Mouse (Mus musculus) C2C12 (cell line): Measurements from ENCODE around the gene Eed. TPM values are rescaled to one million over a fixed set of nuclear protein-coding genes. Genes with fewer than 3 reads are reported as not detected.
"Not testable (repeated sequence)": the region's sequence is repeated elsewhere in the genome, so short reads cannot be mapped to it uniquely, and the experiment has no call there.

Experiments used
- H3K27me3 ChIP-seq: one replicate; pipeline ENCODE4 v1.6.1; 2011; ENCODE audit not compliant: control insufficient read depth, insufficient read depth, insufficient read length
- H3K36me3 ChIP-seq: one replicate; pipeline ENCODE4 v1.6.1; 2011; ENCODE audit not compliant: control insufficient read depth, insufficient read depth
- H3K4me3 ChIP-seq: one replicate; pipeline ENCODE4 v1.5.1; 2011; ENCODE audit warnings: mild to moderate bottlenecking, control low read depth; ENCODE audit not compliant: poor library complexity, insufficient read depth, severe bottlenecking
- H3K79me2 ChIP-seq: one replicate; pipeline ENCODE4 v1.6.1; 2011; ENCODE audit not compliant: control insufficient read depth, insufficient read depth
- H3K79me3 ChIP-seq: one replicate; pipeline ENCODE4 v1.6.1; 2011; ENCODE audit warnings: low read depth, control low read depth
- H3ac ChIP-seq: one replicate; pipeline ENCODE3; 2011; ENCODE audit warnings: low read depth; ENCODE audit not compliant: control insufficient read depth, insufficient read length
- CEBPB ChIP-seq: IDR thresholded peaks from one replicate; pipeline ENCODE4 v1.6.1; 2011; ENCODE audit warnings: low read depth, mild to moderate bottlenecking, control low read depth, moderate library complexity
- CTCF ChIP-seq: IDR thresholded peaks from one replicate; pipeline ENCODE4 v1.5.1; 2011; ENCODE audit not compliant: control insufficient read depth, insufficient read depth, insufficient read length
- FOSL1 ChIP-seq: IDR thresholded peaks from one replicate; pipeline ENCODE4 v1.8.0; 2011; ENCODE audit warnings: mild to moderate bottlenecking, low read length; ENCODE audit not compliant: poor library complexity, insufficient read depth, severe bottlenecking
- MAX ChIP-seq: IDR thresholded peaks from one replicate; pipeline ENCODE4 v1.6.1; 2011; ENCODE audit warnings: mild to moderate bottlenecking, control low read depth
- MYOD1 ChIP-seq: IDR thresholded peaks from one replicate; pipeline ENCODE4 v1.6.1; 2011; ENCODE audit warnings: low read depth; ENCODE audit not compliant: control insufficient read depth, insufficient read length
- MYOG ChIP-seq: IDR thresholded peaks from one replicate; pipeline ENCODE4 v1.6.1; 2011; ENCODE audit not compliant: control insufficient read depth, insufficient read length; ENCODE audit errors: extremely low read depth
- USF1 ChIP-seq: IDR thresholded peaks from one replicate; pipeline ENCODE4 v1.6.1; 2011; ENCODE audit warnings: low read depth, mild to moderate bottlenecking, control low read depth, moderate library complexity
- polyA plus RNA-seq: library from polyadenylated mRNA; unstranded; fragments of >200 nt; fragmentation: generic; extraction: Trizol; gene quantifications from one replicate; pipeline ENCODE4 v1.2.1, GENCODE M21; 2012; ENCODE audit warnings: missing spikeins

Gene Eed
- polyA plus RNA-seq, 1 experiment, result 34.0 TPM

DNA sequence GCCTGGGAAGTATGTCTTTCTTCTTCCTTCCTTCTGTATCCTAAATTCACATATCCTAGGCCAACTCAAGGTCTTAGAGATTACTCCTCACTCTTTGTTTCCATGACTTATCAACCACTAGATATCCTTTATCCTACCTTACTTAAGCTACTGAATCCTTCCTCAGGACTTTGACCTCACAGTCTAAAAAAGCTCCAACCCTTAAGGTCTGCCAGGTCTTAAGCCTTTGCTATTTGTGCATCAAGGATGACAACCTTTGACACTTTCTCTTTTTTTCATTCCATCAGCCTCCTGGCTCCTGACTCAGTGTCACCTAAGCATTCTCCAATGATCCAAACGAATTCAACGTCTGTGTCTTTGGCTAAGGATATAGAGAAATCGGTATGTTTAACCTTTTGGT, 24.0 kb upstream of the Eed start:
- H3K79me2 ChIP-seq, result no peaks in the 10 kb centered on the region

DNA sequence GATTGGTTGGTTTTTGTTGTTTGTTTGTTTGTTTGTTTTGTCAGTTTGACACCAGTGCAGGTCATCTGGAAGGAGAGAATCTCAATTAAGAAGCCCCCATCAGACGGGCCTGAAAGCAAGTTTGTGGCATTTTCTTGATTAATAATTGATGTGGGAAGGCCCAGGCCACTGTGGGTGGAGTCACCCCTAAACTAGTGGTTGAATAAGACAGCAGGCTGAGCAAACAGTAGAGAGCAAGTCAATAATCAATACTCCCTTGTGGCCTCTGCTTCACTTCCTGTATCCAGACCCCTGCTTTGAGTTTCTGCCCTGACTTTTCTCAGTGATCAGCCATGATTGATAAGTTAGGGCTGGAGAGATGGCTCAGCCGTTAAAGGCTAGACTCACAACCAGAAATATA, 21.6 kb upstream of the Eed start:
- TF ChIP-seq MYOG, result no peak
- TF ChIP-seq USF1, result no peak
- TF ChIP-seq CTCF, result no peak
- no peak for TF ChIP-seq FOSL1
- no peak for TF ChIP-seq MAX
- no peak for TF ChIP-seq CEBPB
- no peak for TF ChIP-seq MYOD1
- Histone ChIP-seq H3K27me3 (no peaks in the 10 kb centered on the region), H3K4me3 (no peak overlapping the region), H3K79me3 (no peaks in the 10 kb centered on the region), H3K79me2 (no peaks in the 10 kb centered on the region), H3K36me3 (no peaks in the 10 kb centered on the region), H3ac (no peak overlapping the region)

More for the DNA sequence above, 24.0 kb upstream of the Eed start:
- Histone ChIP-seq H3K4me3 (no peak overlapping the region), H3K79me3 (no peaks in the 10 kb centered on the region), H3ac (no peak overlapping the region), H3K27me3 (no peaks in the 10 kb centered on the region), H3K36me3 (no peaks in the 10 kb centered on the region)
- TF ChIP-seq CTCF (no peak), CEBPB (no peak), FOSL1 (no peak), MYOD1 (no peak), MYOG (no peak), MAX (no peak)

- H3K79me2 ChIP-seq, result no peaks in the 10 kb centered on the region
- no peak overlapping the region for H3K4me3 ChIP-seq
- H3K79me3 ChIP-seq, result no peaks in the 10 kb centered on the region
- H3K27me3 ChIP-seq, result no peaks in the 10 kb centered on the region
- H3ac ChIP-seq, result no peak overlapping the region
- no peaks in the 10 kb centered on the region for H3K36me3 ChIP-seq
- TF ChIP-seq MAX (no peak), FOSL1 (no peak), CEBPB (no peak), MYOD1 (no peak), MYOG (no peak), USF1 (no peak), CTCF (no peak)
These were observed 18.7 kb upstream of the Eed start for GRCm38 (mm10) chr7:89999491-89999890.

DNA sequence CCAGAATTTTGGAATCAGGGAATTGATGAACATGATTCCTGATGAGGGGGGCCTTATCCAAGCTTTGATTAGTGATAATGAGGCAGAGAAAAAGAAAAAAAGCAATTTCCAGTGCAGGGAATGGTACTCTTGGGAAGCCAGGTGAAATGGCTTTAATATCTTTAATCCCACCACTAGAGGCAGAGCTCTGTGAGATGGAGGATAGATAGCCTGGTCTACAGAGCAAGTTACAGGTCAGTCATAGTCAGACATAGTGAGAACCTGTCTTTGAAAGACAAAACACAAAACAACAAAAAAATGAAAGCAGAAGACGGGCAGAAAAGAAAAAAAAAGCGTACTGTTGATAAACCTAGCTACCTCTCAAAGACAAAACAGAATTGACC, 17.8 kb upstream of the Eed start:
- Histone ChIP-seq H3K79me2 (no peaks in the 10 kb centered on the region), H3K4me3 (no peak overlapping the region)
- no peak for TF ChIP-seq USF1
- no peak for TF ChIP-seq CTCF
- TF ChIP-seq MYOG, result no peak
- TF ChIP-seq MYOD1, result no peak
- no peak for TF ChIP-seq FOSL1
- no peak for TF ChIP-seq CEBPB
- TF ChIP-seq MAX, result no peak

DNA sequence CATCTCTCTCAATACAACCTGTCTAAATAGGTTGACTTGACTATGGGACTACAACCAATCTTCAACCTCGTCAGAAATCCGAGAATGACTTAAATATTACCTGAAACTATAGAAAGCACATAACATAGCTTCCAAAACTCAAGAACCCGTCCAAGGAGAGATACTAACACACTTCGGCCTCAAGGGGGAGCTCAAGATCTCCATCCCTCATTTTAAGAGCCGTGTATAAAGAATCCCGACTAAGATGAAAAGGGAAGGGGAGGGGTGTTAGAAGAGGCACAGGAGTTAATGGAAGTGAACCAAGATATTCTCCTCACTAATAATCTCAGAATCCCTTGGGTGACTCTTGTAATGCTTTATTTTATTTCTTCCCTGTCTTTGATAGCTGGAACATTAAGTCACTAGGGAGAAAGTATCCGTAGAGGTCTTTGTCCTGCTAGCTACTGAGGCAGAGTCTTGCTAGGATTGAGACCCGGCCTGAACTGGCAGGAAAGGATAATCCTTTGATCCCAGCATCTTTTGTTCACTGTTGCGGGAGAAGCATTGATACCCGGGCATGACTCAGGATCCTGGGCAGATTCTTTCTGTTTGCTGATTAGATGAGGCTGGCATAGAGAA, 17.3 kb upstream of the Eed start:
- Histone ChIP-seq H3ac (no peak overlapping the region), H3K27me3 (no peaks in the 10 kb centered on the region), H3K79me3 (no peaks in the 10 kb centered on the region), H3K79me2 (no peaks in the 10 kb centered on the region), H3K36me3 (no peaks in the 10 kb centered on the region), H3K4me3 (no peak overlapping the region)
- TF ChIP-seq MYOG, result no peak

More for the DNA sequence above, 17.8 kb upstream of the Eed start:
- Histone ChIP-seq H3K79me3 (no peaks in the 10 kb centered on the region), H3K36me3 (no peaks in the 10 kb centered on the region), H3ac (no peak overlapping the region), H3K27me3 (no peaks in the 10 kb centered on the region)

DNA sequence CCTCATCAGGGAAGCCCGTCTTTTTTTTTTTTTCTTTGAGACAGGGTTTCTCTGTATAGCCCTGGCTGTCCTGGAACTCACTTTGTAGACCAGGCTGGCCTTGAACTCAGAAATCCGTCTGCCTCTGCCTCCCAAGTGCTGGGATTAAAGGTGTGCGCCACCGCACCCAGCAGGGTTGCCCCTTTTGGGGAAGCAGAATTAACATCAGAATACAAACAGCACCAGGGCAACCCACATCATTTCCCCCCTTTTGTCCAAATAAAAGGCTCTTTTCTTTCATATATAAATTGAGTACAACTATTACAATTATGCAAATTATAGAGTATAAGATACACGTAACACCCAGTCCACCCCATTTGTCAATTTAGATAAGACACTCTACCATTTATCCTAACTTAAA, 16.7 kb upstream of the Eed start:
- not testable (repeated sequence) for H3K79me2 ChIP-seq, H3K4me3 ChIP-seq, H3K79me3 ChIP-seq, H3ac ChIP-seq, H3K36me3 ChIP-seq, H3K27me3 ChIP-seq

DNA sequence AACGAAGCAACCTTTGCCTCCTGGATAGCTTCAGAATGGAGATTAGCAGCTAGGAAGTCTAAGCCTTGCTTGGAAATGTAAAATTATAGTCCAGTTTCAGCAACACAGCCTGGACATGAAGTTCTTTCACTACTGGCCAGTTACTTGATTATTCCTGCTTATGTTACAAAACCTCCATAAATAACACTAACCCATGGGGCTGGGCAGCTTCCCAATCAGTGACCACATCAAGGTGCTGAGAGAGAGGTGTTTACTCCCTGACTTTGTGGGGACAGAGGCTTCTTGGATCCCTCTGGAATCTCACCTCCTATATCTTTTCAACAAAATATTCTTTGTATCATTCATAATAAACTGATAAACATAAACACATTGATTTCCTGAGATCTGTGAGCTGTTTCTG, 12.3 kb upstream of the Eed start:
- Histone ChIP-seq H3K27me3 (no peaks in the 10 kb centered on the region), H3K36me3 (no peaks in the 10 kb centered on the region), H3K4me3 (no peak overlapping the region), H3ac (no peak overlapping the region), H3K79me3 (no peaks in the 10 kb centered on the region), H3K79me2 (no peaks in the 10 kb centered on the region)
- TF ChIP-seq MYOD1 (no peak), FOSL1 (no peak), CEBPB (no peak), MAX (no peak), CTCF (no peak), USF1 (no peak), MYOG (no peak)
